Mouse (Mus musculus) hindbrain, embryonic 14.5 days (tissue): ENCODE results near the gene Plpp2. TPM values are rescaled to one million over a fixed set of nuclear protein-coding genes. Genes with fewer than 3 reads are reported as not detected.

Source experiments
- ATAC-seq: fragments of 200-750 bp; cut with Nextera tagmentation; 2 replicates; pipeline ENCODE4 v1.8.0; 2017; ENCODE audit warnings: moderate number of reproducible peaks, mild to moderate bottlenecking, moderate TSS enrichment, moderate library complexity; ENCODE audit not compliant: low FRiP score
- DNase-seq: peaks from one replicate; pipeline ENCODE4 v3.0.0-alpha.2; 2015; ENCODE audit warnings: low spot score
- H3K27ac ChIP-seq: fragments of 300-500 bp; sonication (generic); 2 replicates; pipeline ENCODE4 v1.5.1; 2014; ENCODE audit warnings: mild to moderate bottlenecking, moderate library complexity
- H3K27me3 ChIP-seq: fragments of 300-500 bp; sonication (generic); 2 replicates; pipeline ENCODE4 v1.6.1; 2014; ENCODE audit warnings: mild to moderate bottlenecking, low read length, mixed read lengths; ENCODE audit not compliant: control insufficient read depth, insufficient read depth
- H3K36me3 ChIP-seq: fragments of 300-500 bp; sonication (generic); replicated peaks from 2 replicates; pipeline ENCODE4 v1.6.1; 2014; ENCODE audit not compliant: control insufficient read depth, insufficient read depth
- H3K4me1 ChIP-seq: fragments of 300-500 bp; sonication (generic); replicated peaks from 2 replicates; pipeline ENCODE4 v1.6.1; 2014; ENCODE audit warnings: antibody characterized with exemption, low read length, mixed read lengths; ENCODE audit not compliant: control insufficient read depth, insufficient read depth
- H3K4me2 ChIP-seq: fragments of 300-500 bp; sonication (generic); replicated peaks from 2 replicates; pipeline ENCODE4 v1.6.1; 2014; ENCODE audit warnings: mild to moderate bottlenecking, moderate library complexity
- H3K4me3 ChIP-seq: fragments of 300-500 bp; sonication (generic); replicated peaks from 2 replicates; pipeline ENCODE4 v1.5.1; 2014; ENCODE audit warnings: mild to moderate bottlenecking, low read length
- H3K9ac ChIP-seq: fragments of 300-500 bp; sonication (generic); 2 replicates; pipeline ENCODE4 v1.6.1; 2014
- H3K9me3 ChIP-seq: fragments of 300-500 bp; sonication (generic); 2 replicates; pipeline ENCODE4 v1.6.1; 2016; ENCODE audit warnings: low read length; ENCODE audit not compliant: control insufficient read depth
- WGBS: fragments of 180-500 bp; shearing (Covaris S2); extraction: QIAGEN DNeasy Blood & Tissue Kit; methylation state at CpG from one replicate; pipeline ENCODE4 v1.1.7; 2014; 5-methylcytosine and 5-hydroxymethylcytosine counted together
- polyA plus RNA-seq: library from polyadenylated mRNA; unstranded; fragments of >200 nt; fragmentation: Nextera tagmentation; extraction: Ambion mirVana; gene quantifications from 2 replicates; pipeline ENCODE4 v1.2.1, GENCODE M21; 2014

The Plpp2 gene
- polyA plus RNA-seq, 1 experiment from 2014 or later = 21.4 TPM

- H3K27me3 ChIP-seq = no peaks in the 10 kb centered on the region
- ATAC-seq = peak; percentile 91
- peaks cover 7% of the 10 kb centered on the region for H3K36me3 ChIP-seq
- peak; percentile 78 for DNase-seq
- H3K4me1 ChIP-seq = peaks cover 19% of the 10 kb centered on the region
- peak within 1 kb of the TSS; percentile 93 for H3K9ac ChIP-seq
- no peak within 1 kb of the TSS for H3K27ac ChIP-seq
- H3K4me3 ChIP-seq = peak within 1 kb of the TSS; percentile 97
- WGBS = under 1% methylated on average over 86 of the region's 108 CpGs
- H3K4me2 ChIP-seq = peak within 1 kb of the TSS; percentile 93
- no peaks in the 10 kb centered on the region for H3K9me3 ChIP-seq
Observed at GRCm38 (mm10) chr10:79554330-79555237, 21.0 kb upstream of the Plpp2 start, which contains the start of gene Mier2. Gene Mier2, minus strand, starts transcription at chr10:79555199.

- peaks cover 15% of the 10 kb centered on the region for H3K36me3 ChIP-seq
- H3K4me3 ChIP-seq = peak overlapping the region; percentile 97
- peak overlapping the region; percentile 93 for H3K9ac ChIP-seq
- WGBS = 28% methylated on average over 10 of the region's 10 CpGs
- no peaks in the 10 kb centered on the region for H3K27me3 ChIP-seq
- peaks cover 19% of the 10 kb centered on the region for H3K4me1 ChIP-seq
- DNase-seq (no peak), ATAC-seq (no peak)
- H3K27ac ChIP-seq = no peak overlapping the region
- H3K9me3 ChIP-seq = no peaks in the 10 kb centered on the region
- H3K4me2 ChIP-seq = peak overlapping the region; percentile 93
Observed at GRCm38 (mm10) chr10:79553691-79554090, 20.1 kb upstream of the Plpp2 start.

- DNase-seq (no peak), ATAC-seq (no peak)
- no peak overlapping the region for H3K27ac ChIP-seq
- peaks cover 20% of the 10 kb centered on the region for H3K36me3 ChIP-seq
- peak overlapping the region; percentile 93 for H3K4me2 ChIP-seq
- 93% methylated on average over 6 of the region's 6 CpGs for WGBS
- H3K4me1 ChIP-seq = peaks cover 19% of the 10 kb centered on the region
- H3K27me3 ChIP-seq = no peaks in the 10 kb centered on the region
- peak overlapping the region; percentile 93 for H3K9ac ChIP-seq
- H3K9me3 ChIP-seq = no peaks in the 10 kb centered on the region
- peak overlapping the region; percentile 97; the same call in 1 of the 2 replicates for H3K4me3 ChIP-seq
Observed at GRCm38 (mm10) chr10:79553176-79553575, 19.6 kb upstream of the Plpp2 start.

GRCm38 (mm10) chr10:79552531-79552930 is 18.9 kb upstream of the Plpp2 start:
- H3K9ac ChIP-seq = no peak overlapping the region
- no peak overlapping the region for H3K27ac ChIP-seq
- H3K9me3 ChIP-seq = no peaks in the 10 kb centered on the region
- H3K4me3 ChIP-seq = no peak overlapping the region
- no peak overlapping the region for H3K4me2 ChIP-seq
- 89% methylated on average over 8 of the region's 8 CpGs for WGBS
- H3K27me3 ChIP-seq = no peaks in the 10 kb centered on the region
- DNase-seq (no peak), ATAC-seq (no peak)
- peaks cover 26% of the 10 kb centered on the region for H3K36me3 ChIP-seq
- peaks cover 19% of the 10 kb centered on the region for H3K4me1 ChIP-seq

- WGBS = 88% methylated on average over 9 of the region's 9 CpGs
- Histone ChIP-seq H3K4me2 (no peak overlapping the region), H3K4me1 (peaks cover 19% of the 10 kb centered on the region), H3K4me3 (no peak overlapping the region), H3K9ac (no peak overlapping the region), H3K27me3 (no peaks in the 10 kb centered on the region), H3K9me3 (no peaks in the 10 kb centered on the region), H3K27ac (no peak overlapping the region), H3K36me3 (peaks cover 48% of the 10 kb centered on the region)
- no peak for DNase-seq
- ATAC-seq = no peak
Observed at GRCm38 (mm10) chr10:79550366-79550765, 16.8 kb upstream of the Plpp2 start.

- Histone ChIP-seq H3K36me3 (peaks cover 60% of the 10 kb centered on the region), H3K9ac (no peak overlapping the region), H3K9me3 (no peaks in the 10 kb centered on the region), H3K4me1 (peaks cover 19% of the 10 kb centered on the region), H3K27me3 (no peaks in the 10 kb centered on the region), H3K27ac (no peak overlapping the region), H3K4me3 (no peak overlapping the region), H3K4me2 (no peak overlapping the region)
- WGBS = 96% methylated on average over 18 of the region's 18 CpGs
- ATAC-seq (no peak), DNase-seq (no peak)
Observed at GRCm38 (mm10) chr10:79548971-79549723, 15.6 kb upstream of the Plpp2 start.

GRCm38 (mm10) chr10:79548546-79548945 is 14.9 kb upstream of the Plpp2 start:
- 98% methylated on average over 5 of the region's 5 CpGs for WGBS
- Histone ChIP-seq H3K4me2 (no peak overlapping the region), H3K36me3 (peaks cover 66% of the 10 kb centered on the region)

GRCm38 (mm10) chr10:79547148-79547675 is 13.6 kb upstream of the Plpp2 start:
- Histone ChIP-seq H3K27ac (no peak overlapping the region), H3K4me2 (no peak overlapping the region), H3K4me1 (0 out of 2 replicates have a peak, but pooled peaks cover under 1% of the 10 kb centered on the region), H3K4me3 (no peak overlapping the region), H3K9me3 (no peaks in the 10 kb centered on the region), H3K9ac (no peak overlapping the region), H3K27me3 (no peaks in the 10 kb centered on the region), H3K36me3 (peaks cover 80% of the 10 kb centered on the region)
- no peak for DNase-seq
- no peak for ATAC-seq
- WGBS = 80% methylated on average over 5 of the region's 5 CpGs

More at GRCm38 (mm10) chr10:79548546-79548945, 14.9 kb upstream of the Plpp2 start:
- ATAC-seq (no peak), DNase-seq (no peak)
- no peaks in the 10 kb centered on the region for H3K9me3 ChIP-seq
- H3K27me3 ChIP-seq = no peaks in the 10 kb centered on the region
- H3K4me1 ChIP-seq = peaks cover 13% of the 10 kb centered on the region
- H3K9ac ChIP-seq = no peak overlapping the region
- H3K27ac ChIP-seq = no peak overlapping the region
- H3K4me3 ChIP-seq = no peak overlapping the region

GRCm38 (mm10) chr10:79546483-79546882 is 12.9 kb upstream of the Plpp2 start:
- Histone ChIP-seq H3K9me3 (no peaks in the 10 kb centered on the region), H3K36me3 (peaks cover 87% of the 10 kb centered on the region), H3K9ac (no peak overlapping the region), H3K4me2 (no peak overlapping the region), H3K4me3 (no peak overlapping the region), H3K27me3 (no peaks in the 10 kb centered on the region), H3K4me1 (no peaks in the 10 kb centered on the region), H3K27ac (no peak overlapping the region)
- no peak for ATAC-seq
- no peak for DNase-seq
- WGBS = 95% methylated on average over 11 of the region's 11 CpGs
